Mouse (Mus musculus): ENCODE results near the gene Smad3. TPM values are rescaled to one million over a fixed set of nuclear protein-coding genes. Genes with fewer than 3 reads are reported as not detected.
A peak's percentile ranks its signal among the peaks of the same experiment; 100 is the strongest.

Smad3 gene
- total RNA-seq, 2 experiments from 2014 or later: 42.7 to 67.5 TPM

GRCm38 (mm10) chr9:63699145-63699544 is 58.6 kb downstream of the Smad3 start:
- DNase-seq: no peak

- DNase-seq: no peak
These were observed 59.3 kb downstream of the Smad3 start for GRCm38 (mm10) chr9:63698320-63699045.

- DNase-seq: no peak
These were observed 60.2 kb downstream of the Smad3 start for GRCm38 (mm10) chr9:63697606-63698005.

- DNase-seq: no peak
These were observed 61.2 kb downstream of the Smad3 start for GRCm38 (mm10) chr9:63696463-63697105.

GRCm38 (mm10) chr9:63691960-63692359 is 65.8 kb downstream of the Smad3 start:
- DNase-seq: no peak

- DNase-seq: no peak
These were observed 67.3 kb downstream of the Smad3 start for GRCm38 (mm10) chr9:63690511-63690910.

GRCm38 (mm10) chr9:63687413-63688015 is 70.3 kb downstream of the Smad3 start:
- DNase-seq: no peak

- DNase-seq: no peak
These were observed 72.4 kb downstream of the Smad3 start for GRCm38 (mm10) chr9:63685352-63685751.

GRCm38 (mm10) chr9:63684277-63684676 is 73.5 kb downstream of the Smad3 start:
- no peak for DNase-seq

GRCm38 (mm10) chr9:63682943-63683342 is 74.9 kb downstream of the Smad3 start:
- DNase-seq: no peak

GRCm38 (mm10) chr9:63682301-63682700 is 75.5 kb downstream of the Smad3 start:
- no peak for DNase-seq

- no peak for DNase-seq
These were observed 79.7 kb downstream of the Smad3 start for GRCm38 (mm10) chr9:63678076-63678475.

- no peak for DNase-seq
These were observed 80.2 kb downstream of the Smad3 start for GRCm38 (mm10) chr9:63677621-63678020.

GRCm38 (mm10) chr9:63674613-63675012 is 83.2 kb downstream of the Smad3 start:
- DNase-seq: no peak

GRCm38 (mm10) chr9:63673494-63673805 is 84.3 kb downstream of the Smad3 start:
- DNase-seq: no peak

GRCm38 (mm10) chr9:63672797-63673493 is 84.8 kb downstream of the Smad3 start:
- DNase-seq: peak; percentile 72

- DNase-seq: no peak
These were observed 88.0 kb downstream of the Smad3 start for GRCm38 (mm10) chr9:63669816-63670215.

GRCm38 (mm10) chr9:63668621-63669020 is 89.2 kb downstream of the Smad3 start:
- no peak for DNase-seq

- no peak for DNase-seq
These were observed 90.4 kb downstream of the Smad3 start for GRCm38 (mm10) chr9:63667373-63667724.

- DNase-seq: peak; percentile 69
These were observed 91.0 kb downstream of the Smad3 start for GRCm38 (mm10) chr9:63666612-63667372.

- no peak for DNase-seq
These were observed 92.8 kb downstream of the Smad3 start for GRCm38 (mm10) chr9:63664792-63665646.

Data from gastrocnemius, postnatal 25 days (tissue).